Mouse (Mus musculus): ENCODE measurements around the gene Irf2bpl. TPM values are rescaled to one million over a fixed set of nuclear protein-coding genes. Genes with fewer than 3 reads are reported as not detected.
A peak's percentile ranks its signal among the peaks of the same experiment; 100 is the strongest.

Gene Irf2bpl
- polyA plus RNA-seq, 1 experiment from 2014 or later, result 57.9 TPM

DNA sequence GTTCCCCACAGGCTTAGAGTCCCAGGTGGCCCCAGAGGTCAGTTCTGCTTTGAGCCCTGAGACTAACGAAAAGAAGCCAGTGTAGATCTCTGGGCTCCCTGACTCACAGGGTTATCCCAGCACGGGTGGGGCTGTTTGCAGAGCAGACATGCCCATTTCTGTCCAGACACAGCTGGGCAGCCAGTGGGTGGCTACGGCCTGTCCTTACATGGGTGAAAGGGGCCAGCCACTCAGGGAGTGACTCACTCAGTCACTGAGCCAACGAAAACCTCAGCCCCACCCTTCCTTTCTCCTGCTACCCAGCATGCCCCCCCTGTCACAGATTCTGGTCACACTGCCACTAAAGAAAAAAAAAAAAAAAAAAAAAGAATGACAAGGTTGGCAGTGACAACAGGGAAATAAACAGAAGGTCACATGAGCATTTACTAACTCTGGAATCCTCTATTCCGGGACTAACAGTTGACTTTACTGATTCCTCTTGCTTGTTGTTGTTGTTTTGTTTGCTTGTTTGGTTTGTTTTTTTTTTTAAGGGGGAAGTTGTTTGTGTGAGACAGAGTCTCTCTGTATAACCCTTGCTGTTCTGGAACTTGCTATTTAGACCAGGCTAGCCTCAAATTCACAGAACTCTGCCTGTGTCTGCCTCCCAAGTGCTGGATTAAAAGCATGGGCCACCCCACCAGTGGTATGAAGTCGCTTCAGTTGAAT is 50.7 kb downstream of the Irf2bpl start:
- DNase-seq (ENCODE audit: low spot score), result peak; percentile 73
- Histone ChIP-seq H3K9ac (ENCODE audit: low read depth, low read length) (no peak overlapping the region), H3K4me3 (replicated peaks; ENCODE audit: low read depth, low read length) (no peak overlapping the region), H3K27ac (peak overlapping the region; percentile 68), H3K36me3 (ENCODE audit: insufficient read depth, low read length) (no peaks in the 10 kb centered on the region), H3K27me3 (ENCODE audit: insufficient read depth, low read length) (no peaks in the 10 kb centered on the region), H3K4me2 (ENCODE audit: low read length) (no peak overlapping the region), H3K9me3 (replicated peaks; ENCODE audit: low read length) (no peaks in the 10 kb centered on the region), H3K4me1 (replicated peaks; ENCODE audit: insufficient read depth, low read length) (peaks cover 33% of the 10 kb centered on the region)
- WGBS, result 39% methylated on average over 6 of the region's 6 CpGs
- peak; percentile 60; the same call in 1 of the 2 replicates for ATAC-seq (replicated peaks; ENCODE audit: low FRiP score, low read depth)
- TF ChIP-seq CTCF (IDR thresholded peaks at IDR 0.05; ENCODE audit: low read depth), result 0 out of 2 replicates have a peak, but pooled peaks have one; percentile 3

- DNase-seq (ENCODE audit: low spot score) (no peak), ATAC-seq (replicated peaks; ENCODE audit: low FRiP score, low read depth) (no peak)
- TF ChIP-seq CTCF (IDR thresholded peaks at IDR 0.05; ENCODE audit: low read depth), result no peak
- Histone ChIP-seq H3K36me3 (ENCODE audit: insufficient read depth, low read length) (no peaks in the 10 kb centered on the region), H3K4me1 (replicated peaks; ENCODE audit: insufficient read depth, low read length) (peaks cover 33% of the 10 kb centered on the region), H3K27me3 (ENCODE audit: insufficient read depth, low read length) (no peaks in the 10 kb centered on the region), H3K4me3 (replicated peaks; ENCODE audit: low read depth, low read length) (no peak overlapping the region), H3K4me2 (ENCODE audit: low read length) (peak overlapping the region; percentile 39; the same call in 1 of the 2 replicates), H3K9me3 (replicated peaks; ENCODE audit: low read length) (no peaks in the 10 kb centered on the region), H3K27ac (peak overlapping the region; percentile 68), H3K9ac (ENCODE audit: low read depth, low read length) (peak overlapping the region; percentile 13)
- 58% methylated on average over 11 of the region's 11 CpGs for WGBS
Measured at GRCm38 (mm10) chr12:86832551-86833182, 51.9 kb downstream of the Irf2bpl start.

DNA sequence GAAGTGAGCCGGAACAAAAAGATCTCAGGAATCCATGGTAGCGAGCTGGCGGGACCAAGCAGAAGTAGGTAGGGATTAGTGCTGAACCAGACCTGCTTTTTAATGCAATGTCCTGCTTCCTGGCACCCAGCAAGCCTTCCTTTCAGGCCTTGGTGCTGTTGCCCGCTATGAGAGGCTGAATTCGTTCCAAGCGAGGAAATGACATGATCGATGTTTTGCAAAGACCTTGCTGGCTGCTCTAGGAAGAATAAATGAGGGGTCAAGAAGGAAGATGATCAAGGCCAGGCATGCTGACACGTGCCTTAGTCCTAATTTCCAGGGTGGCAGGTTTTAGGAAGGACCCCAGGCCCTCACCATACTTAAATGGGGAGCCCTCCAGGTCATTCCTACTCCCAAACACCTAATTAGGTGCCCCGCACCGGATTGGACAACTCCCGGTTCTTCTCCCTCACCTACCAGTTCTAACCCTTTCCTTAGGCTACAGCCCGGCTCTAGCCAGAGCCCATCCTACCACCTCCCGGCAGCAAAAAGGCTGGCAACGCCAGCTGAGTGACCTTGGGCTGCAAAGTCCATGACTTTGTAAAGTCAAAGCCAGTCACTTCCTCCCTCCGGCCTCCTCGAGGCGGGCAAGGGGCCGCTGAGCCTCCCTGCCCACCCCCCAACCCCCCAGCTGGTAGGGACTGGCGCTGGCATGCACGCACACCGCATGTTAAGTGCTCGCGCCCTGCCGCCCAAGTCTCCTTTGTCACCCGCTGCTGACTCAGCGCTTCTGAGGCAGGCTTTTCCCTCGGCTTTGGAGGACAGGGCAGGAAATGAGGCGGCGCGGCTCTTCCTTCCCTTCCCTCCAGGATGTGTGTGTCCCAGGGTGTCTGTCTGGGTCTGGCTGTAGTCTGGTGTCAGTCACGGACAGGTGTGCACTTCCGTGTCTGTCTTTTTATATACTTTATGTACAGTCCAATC is 52.7 kb downstream of the Irf2bpl start:
- Histone ChIP-seq H3K27me3 (ENCODE audit: insufficient read depth, low read length) (no peaks in the 10 kb centered on the region), H3K9me3 (replicated peaks; ENCODE audit: low read length) (no peaks in the 10 kb centered on the region), H3K27ac (peak overlapping the region; percentile 68), H3K4me1 (replicated peaks; ENCODE audit: insufficient read depth, low read length) (peaks cover 36% of the 10 kb centered on the region), H3K36me3 (ENCODE audit: insufficient read depth, low read length) (no peaks in the 10 kb centered on the region), H3K9ac (ENCODE audit: low read depth, low read length) (peak overlapping the region; percentile 5), H3K4me3 (replicated peaks; ENCODE audit: low read depth, low read length) (no peak overlapping the region), H3K4me2 (ENCODE audit: low read length) (peak overlapping the region; percentile 39)
- peak; percentile 80 for DNase-seq (ENCODE audit: low spot score)
- WGBS, result 21% methylated on average over 32 of the region's 32 CpGs
- ATAC-seq (replicated peaks; ENCODE audit: low FRiP score, low read depth), result peak; percentile 27; the same call in 1 of the 2 replicates
- TF ChIP-seq CTCF (IDR thresholded peaks at IDR 0.05; ENCODE audit: low read depth), result 0 out of 2 replicates have a peak, but pooled peaks have one; percentile 12

Other genes starting within 250 kb of the Irf2bpl start
- gene Vash1, start 206.1 kb downstream of the Irf2bpl start, polyA plus RNA-seq (2015; fragmentation: Nextera tagmentation; extraction: Ambion mirVana), result 6.4 and 6.8 TPM in 2 replicates
- gene Angel1, start 158.3 kb downstream of the Irf2bpl start, polyA plus RNA-seq (2015; fragmentation: Nextera tagmentation; extraction: Ambion mirVana), result 6.2 TPM in 2 replicates
- not detected in 2 replicates for gene Lrrc74a, start 150.4 kb downstream of the Irf2bpl start, polyA plus RNA-seq (2015; fragmentation: Nextera tagmentation; extraction: Ambion mirVana)
- 14.8 and 16.1 TPM in 2 replicates for gene Cipc, start 62.2 kb upstream of the Irf2bpl start, polyA plus RNA-seq (2015; fragmentation: Nextera tagmentation; extraction: Ambion mirVana)
- 0.03 TPM in 1 of 2 replicates, not detected in the other for gene Zdhhc22, start 105.6 kb upstream of the Irf2bpl start, polyA plus RNA-seq (2015; fragmentation: Nextera tagmentation; extraction: Ambion mirVana)
- 0.08 and 0.11 TPM in 2 replicates for gene Tmem63c, start 136.5 kb upstream of the Irf2bpl start, polyA plus RNA-seq (2015; fragmentation: Nextera tagmentation; extraction: Ambion mirVana)
- 0.24 and 0.33 TPM in 2 replicates for gene Ngb, start 217.7 kb upstream of the Irf2bpl start, polyA plus RNA-seq (2015; fragmentation: Nextera tagmentation; extraction: Ambion mirVana)

All from kidney, postnatal 0 days (tissue).